Mouse (Mus musculus): Measurements from ENCODE around the gene Lmod3. TPM values are rescaled to one million over a fixed set of nuclear protein-coding genes. Genes with fewer than 3 reads are reported as not detected.
"Not testable (repeated sequence)": the region's sequence is repeated elsewhere in the genome, so short reads cannot be mapped to it uniquely, and the experiment has no call there.

The Lmod3 gene
- polyA plus RNA-seq, 1 experiment from 2014 or later: 7.2 TPM

GRCm38 (mm10) chr6:97273777-97274176 lies 21.2 kb upstream of the Lmod3 start:
- 73% methylated on average over 3 of the region's 3 CpGs for WGBS
- ATAC-seq (ENCODE audit: insufficient number of reproducible peaks, low FRiP score, low TSS enrichment, low read depth): no peak

GRCm38 (mm10) chr6:97273058-97273710 lies 20.6 kb upstream of the Lmod3 start:
- no peaks in the 10 kb centered on the region for H3K36me3 ChIP-seq
- H3K27ac ChIP-seq: no peak overlapping the region
- H3K4me3 ChIP-seq: no peak overlapping the region
- H3K9ac ChIP-seq: no peak overlapping the region
- H3K9me3 ChIP-seq: no peaks in the 10 kb centered on the region
- peaks cover 3% of the 10 kb centered on the region; the same call in 1 of the 2 replicates for H3K27me3 ChIP-seq
- ATAC-seq (ENCODE audit: insufficient number of reproducible peaks, low FRiP score, low TSS enrichment, low read depth): no peak
- 82% methylated on average over 16 of the region's 16 CpGs for WGBS
- peaks cover 16% of the 10 kb centered on the region for H3K4me1 ChIP-seq
- H3K4me2 ChIP-seq: no peak overlapping the region

More at GRCm38 (mm10) chr6:97273777-97274176, 21.2 kb upstream of the Lmod3 start:
- Histone ChIP-seq H3K4me1 (peaks cover 22% of the 10 kb centered on the region), H3K36me3 (no peaks in the 10 kb centered on the region), H3K4me2 (no peak overlapping the region), H3K9me3 (no peaks in the 10 kb centered on the region), H3K27ac (no peak overlapping the region), H3K27me3 (peaks cover 3% of the 10 kb centered on the region; the same call in 1 of the 2 replicates), H3K9ac (no peak overlapping the region), H3K4me3 (no peak overlapping the region)

DNA sequence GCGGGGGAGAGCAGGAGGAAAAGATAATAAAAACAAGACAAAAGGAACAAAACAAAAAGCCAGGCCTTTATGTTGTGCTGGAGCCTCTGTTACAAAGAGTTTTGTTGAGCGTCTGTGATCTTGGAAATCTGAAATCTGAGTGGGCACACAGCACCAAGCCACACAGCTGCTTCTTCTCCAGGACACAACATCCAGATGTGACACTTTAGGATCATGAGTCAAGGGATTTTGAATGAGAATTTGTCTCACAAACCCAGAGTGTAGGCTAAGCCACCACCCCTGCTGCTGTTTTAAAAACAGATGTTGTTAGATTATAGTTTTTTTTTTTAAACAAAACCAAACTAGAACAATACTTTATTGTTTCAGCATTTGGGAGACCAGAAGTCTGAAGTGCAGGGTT lies 19.8 kb upstream of the Lmod3 start:
- no peak overlapping the region for H3K4me3 ChIP-seq
- no peaks in the 10 kb centered on the region for H3K9me3 ChIP-seq
- H3K27ac ChIP-seq: no peak overlapping the region
- peaks cover 14% of the 10 kb centered on the region for H3K4me1 ChIP-seq
- WGBS: 50% methylated on average over 2 of the region's 2 CpGs
- no peak for ATAC-seq (ENCODE audit: insufficient number of reproducible peaks, low FRiP score, low TSS enrichment, low read depth)
- peaks cover 3% of the 10 kb centered on the region; the same call in 1 of the 2 replicates for H3K27me3 ChIP-seq
- H3K4me2 ChIP-seq: no peak overlapping the region
- no peak overlapping the region for H3K9ac ChIP-seq
- H3K36me3 ChIP-seq: no peaks in the 10 kb centered on the region

DNA sequence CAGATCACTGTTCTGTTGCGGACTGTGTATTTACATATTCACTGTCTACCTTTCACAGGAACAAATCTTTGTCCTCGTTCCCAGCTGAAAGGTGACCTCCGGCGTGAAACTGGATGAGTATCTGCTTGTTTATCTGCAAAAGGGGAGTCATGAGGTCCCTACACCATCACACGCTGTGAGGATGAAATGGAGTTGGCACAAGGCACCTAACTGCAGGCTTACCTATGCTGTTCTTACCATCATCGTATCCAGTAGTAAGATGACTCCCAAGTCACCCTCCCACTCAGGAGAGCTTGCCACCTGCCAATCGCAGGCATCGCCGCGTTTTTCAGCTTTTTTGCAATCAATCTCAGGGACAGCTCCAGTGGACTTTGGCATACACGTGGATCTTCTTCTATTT lies 17.0 kb upstream of the Lmod3 start:
- ATAC-seq (ENCODE audit: insufficient number of reproducible peaks, low FRiP score, low TSS enrichment, low read depth): no peak
- Histone ChIP-seq H3K4me1 (no peaks in the 10 kb centered on the region), H3K9ac (no peak overlapping the region), H3K4me3 (no peak overlapping the region), H3K4me2 (no peak overlapping the region), H3K36me3 (no peaks in the 10 kb centered on the region), H3K27me3 (no peaks in the 10 kb centered on the region), H3K27ac (no peak overlapping the region), H3K9me3 (no peaks in the 10 kb centered on the region)
- 79% methylated on average over 11 of the region's 11 CpGs for WGBS

GRCm38 (mm10) chr6:97267132-97267531 lies 14.6 kb upstream of the Lmod3 start:
- Histone ChIP-seq H3K4me3 (no peak overlapping the region), H3K27me3 (no peaks in the 10 kb centered on the region), H3K9ac (no peak overlapping the region), H3K36me3 (no peaks in the 10 kb centered on the region), H3K27ac (no peak overlapping the region), H3K4me2 (no peak overlapping the region), H3K4me1 (no peaks in the 10 kb centered on the region), H3K9me3 (no peaks in the 10 kb centered on the region)
- no peak for ATAC-seq (ENCODE audit: insufficient number of reproducible peaks, low FRiP score, low TSS enrichment, low read depth)
- WGBS: 84% methylated on average over 2 of the region's 2 CpGs

- H3K27ac ChIP-seq: no peak overlapping the region
- H3K4me1 ChIP-seq: no peaks in the 10 kb centered on the region
- no peak overlapping the region for H3K9ac ChIP-seq
- no peak overlapping the region for H3K4me3 ChIP-seq
- WGBS: 68% methylated on average over 4 of the region's 4 CpGs
- H3K27me3 ChIP-seq: no peaks in the 10 kb centered on the region
- H3K36me3 ChIP-seq: no peaks in the 10 kb centered on the region
- H3K4me2 ChIP-seq: no peak overlapping the region
- no peaks in the 10 kb centered on the region for H3K9me3 ChIP-seq
- ATAC-seq (ENCODE audit: insufficient number of reproducible peaks, low FRiP score, low TSS enrichment, low read depth): no peak
Measured at GRCm38 (mm10) chr6:97266661-97267060, 14.1 kb upstream of the Lmod3 start.

DNA sequence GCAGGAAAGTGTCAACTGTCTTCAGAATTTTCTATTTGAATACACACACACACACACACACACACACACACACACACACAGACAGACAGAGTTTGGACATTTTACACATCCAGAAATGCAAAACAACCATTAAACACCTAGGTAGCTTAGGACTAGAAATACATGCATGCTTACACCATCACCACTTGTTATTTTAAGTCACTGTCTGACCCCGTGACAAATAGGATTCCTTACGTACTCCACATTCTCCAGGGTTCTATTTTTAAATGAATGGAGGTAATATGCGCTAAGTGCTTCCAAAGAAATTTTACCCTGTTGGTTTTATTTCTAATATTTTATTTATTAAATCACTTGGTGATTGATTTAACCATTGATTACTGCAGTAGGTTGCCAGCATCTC lies 13.1 kb upstream of the Lmod3 start:
- Histone ChIP-seq H3K27ac (no peak overlapping the region), H3K4me3 (no peak overlapping the region), H3K27me3 (no peaks in the 10 kb centered on the region), H3K9ac (no peak overlapping the region), H3K4me2 (no peak overlapping the region), H3K4me1 (no peaks in the 10 kb centered on the region), H3K36me3 (no peaks in the 10 kb centered on the region), H3K9me3 (no peaks in the 10 kb centered on the region)
- WGBS: 76% methylated on average over 3 of the region's 3 CpGs
- no peak for ATAC-seq (ENCODE audit: insufficient number of reproducible peaks, low FRiP score, low TSS enrichment, low read depth)

DNA sequence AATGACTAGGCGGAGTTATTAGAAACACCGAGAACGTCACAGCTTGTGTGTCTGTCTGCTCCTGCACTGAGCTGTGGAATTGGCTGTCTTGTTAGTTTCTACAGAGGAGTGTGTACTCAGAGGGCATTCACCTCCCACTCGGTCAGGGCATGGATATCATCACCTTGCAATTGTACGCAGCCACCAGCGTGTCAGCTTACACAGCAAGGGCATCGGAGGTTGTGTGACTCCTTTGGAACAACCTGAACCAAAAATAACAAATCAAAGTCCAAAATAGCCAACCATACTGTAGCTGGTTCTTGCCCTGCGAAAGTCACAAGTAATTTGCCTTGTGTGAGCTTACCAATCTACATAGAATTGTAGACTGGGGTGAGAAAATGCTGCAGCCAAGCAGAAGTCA lies 12.7 kb upstream of the Lmod3 start:
- H3K36me3 ChIP-seq: no peaks in the 10 kb centered on the region
- no peak for ATAC-seq (ENCODE audit: insufficient number of reproducible peaks, low FRiP score, low TSS enrichment, low read depth)
- no peak overlapping the region for H3K9ac ChIP-seq
- H3K27ac ChIP-seq: no peak overlapping the region
- WGBS: 79% methylated on average over 8 of the region's 8 CpGs
- no peak overlapping the region for H3K4me3 ChIP-seq
- H3K4me2 ChIP-seq: no peak overlapping the region
- H3K27me3 ChIP-seq: no peaks in the 10 kb centered on the region
- H3K9me3 ChIP-seq: no peaks in the 10 kb centered on the region
- no peaks in the 10 kb centered on the region for H3K4me1 ChIP-seq

DNA sequence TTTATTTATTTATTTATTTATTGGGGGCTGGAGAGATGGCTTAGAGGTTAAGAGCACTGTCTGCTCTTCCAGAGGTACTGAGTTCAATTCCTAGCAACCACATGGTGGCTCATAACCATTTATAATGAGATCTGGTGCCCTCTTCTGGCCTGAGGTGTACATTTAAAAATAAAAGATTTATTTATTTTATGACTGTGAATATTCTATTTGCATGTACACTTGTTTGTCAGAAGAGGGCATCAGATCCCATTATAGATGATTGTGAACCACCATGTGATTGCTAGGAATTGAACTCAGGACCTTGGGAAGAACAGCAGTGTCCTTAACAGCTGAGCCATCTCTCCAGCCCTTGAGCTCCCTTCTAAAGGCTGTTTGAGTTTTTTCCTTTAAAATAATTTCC lies 11.2 kb upstream of the Lmod3 start:
- H3K9ac ChIP-seq; ATAC-seq (ENCODE audit: insufficient number of reproducible peaks, low FRiP score, low TSS enrichment, low read depth); H3K4me1 ChIP-seq; H3K4me3 ChIP-seq; H3K36me3 ChIP-seq; H3K27me3 ChIP-seq; H3K9me3 ChIP-seq; H3K27ac ChIP-seq; H3K4me2 ChIP-seq: not testable (repeated sequence)

GRCm38 (mm10) chr6:97262229-97262628 lies 9.7 kb upstream of the Lmod3 start:
- Histone ChIP-seq H3K27me3 (no peaks in the 10 kb centered on the region), H3K4me3 (no peak overlapping the region), H3K9ac (no peak overlapping the region), H3K9me3 (no peaks in the 10 kb centered on the region), H3K36me3 (no peaks in the 10 kb centered on the region), H3K4me1 (no peaks in the 10 kb centered on the region), H3K4me2 (no peak overlapping the region), H3K27ac (no peak overlapping the region)
- 59% methylated on average over 4 of the region's 4 CpGs for WGBS
- no peak for ATAC-seq (ENCODE audit: insufficient number of reproducible peaks, low FRiP score, low TSS enrichment, low read depth)

DNA sequence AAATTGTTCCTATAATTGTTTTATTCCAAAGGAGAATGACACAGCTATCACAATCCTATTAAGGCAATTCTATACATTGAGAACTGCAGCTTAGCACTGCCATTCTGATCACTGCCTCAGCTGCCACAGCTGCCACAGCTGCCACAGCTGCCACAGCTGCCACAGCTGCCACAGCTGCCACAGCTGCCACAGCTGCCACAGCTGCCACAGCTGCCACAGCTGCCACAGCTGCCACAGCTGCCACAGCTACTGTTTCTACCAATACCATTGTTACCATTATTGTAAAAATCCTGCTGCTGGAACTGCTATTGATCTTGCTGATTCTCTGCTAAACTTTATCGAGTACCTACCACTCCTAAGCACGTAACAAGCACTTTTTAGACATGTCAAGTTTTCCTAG lies 7.4 kb upstream of the Lmod3 start:
- WGBS: 89% methylated on average over 2 of the region's 2 CpGs
- not testable (repeated sequence) for ATAC-seq (ENCODE audit: insufficient number of reproducible peaks, low FRiP score, low TSS enrichment, low read depth)

DNA sequence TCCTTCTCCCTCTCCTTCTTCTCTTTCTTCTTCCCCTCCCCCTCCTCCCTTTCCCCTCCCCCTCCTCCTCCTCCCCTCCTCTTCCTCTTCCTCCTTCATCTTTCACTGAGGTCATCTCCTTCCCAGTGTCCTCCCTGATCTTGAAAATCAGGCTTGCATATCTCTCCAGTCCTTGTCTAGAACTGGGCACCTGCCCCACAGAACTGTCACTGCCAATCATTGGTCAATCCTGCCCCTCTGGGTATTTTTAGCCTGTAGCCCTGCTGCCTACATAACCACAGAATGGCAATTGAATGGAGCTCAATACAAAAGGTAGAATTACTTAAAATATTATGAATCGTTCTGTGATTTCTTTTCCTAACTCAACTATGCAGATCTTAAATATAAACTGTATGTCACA lies 5.9 kb upstream of the Lmod3 start:
- WGBS: 85% methylated on average over 1 of the region's 1 CpGs
- Histone ChIP-seq H3K4me1 (no peaks in the 10 kb centered on the region), H3K27ac (no peak overlapping the region), H3K36me3 (no peaks in the 10 kb centered on the region), H3K4me2 (no peak overlapping the region), H3K4me3 (no peak overlapping the region), H3K9ac (no peak overlapping the region), H3K9me3 (no peaks in the 10 kb centered on the region), H3K27me3 (no peaks in the 10 kb centered on the region)
- ATAC-seq (ENCODE audit: insufficient number of reproducible peaks, low FRiP score, low TSS enrichment, low read depth): no peak

More for the DNA sequence above, 7.4 kb upstream of the Lmod3 start:
- H3K4me3 ChIP-seq, H3K27ac ChIP-seq, H3K4me1 ChIP-seq, H3K27me3 ChIP-seq, H3K9me3 ChIP-seq, H3K4me2 ChIP-seq, H3K36me3 ChIP-seq, H3K9ac ChIP-seq: not testable (repeated sequence)

DNA sequence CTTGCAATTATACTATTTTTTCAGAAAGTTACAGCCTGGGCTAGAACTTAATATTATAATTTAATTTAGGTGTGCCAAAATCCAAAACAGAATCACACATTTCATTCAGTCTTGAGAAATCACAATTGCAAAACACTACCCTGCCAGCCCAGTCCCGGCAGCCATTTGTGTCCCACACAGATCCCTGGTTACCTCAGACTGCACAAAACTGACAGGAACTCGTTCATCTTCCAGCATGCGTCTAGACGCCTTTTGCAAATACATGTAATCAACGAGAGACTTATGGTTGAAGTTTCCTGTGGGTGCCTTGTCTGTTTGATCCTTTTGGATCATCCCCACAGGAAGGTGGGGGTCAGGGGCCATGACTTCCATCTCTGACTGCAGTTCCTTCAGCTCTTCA lies 473 bp downstream of the Lmod3 start:
- H3K4me3 ChIP-seq: no peak overlapping the region
- ATAC-seq (ENCODE audit: insufficient number of reproducible peaks, low FRiP score, low TSS enrichment, low read depth): no peak
- no peak overlapping the region for H3K9ac ChIP-seq
- 56% methylated on average over 5 of the region's 5 CpGs for WGBS
- H3K27me3 ChIP-seq: peaks cover 6% of the 10 kb centered on the region; the same call in 1 of the 2 replicates
- peak overlapping the region; percentile 24; the same call in 1 of the 2 replicates for H3K27ac ChIP-seq
- no peak overlapping the region for H3K4me2 ChIP-seq
- H3K9me3 ChIP-seq: no peaks in the 10 kb centered on the region
- no peaks in the 10 kb centered on the region for H3K36me3 ChIP-seq
- H3K4me1 ChIP-seq: no peaks in the 10 kb centered on the region
